Mouse (Mus musculus) c-Kit-positive CD71-positive TER-119-positive erythroid progenitor cells, embryonic 14.5 days (primary cell): Measurements from ENCODE around the gene Gbp2.
"Not testable (repeated sequence)": the region's sequence is repeated elsewhere in the genome, so short reads cannot be mapped to it uniquely, and the experiment has no call there.

Source experiments
- DNase-seq: peaks from one replicate; pipeline ENCODE4 v3.0.0-alpha.2; 2013; ENCODE audit warnings: low spot score

The Gbp2 gene

GRCm38 (mm10) chr3:142620111-142620955 is at the start of gene Gbp2:
Gene Gbp2 (plus strand): TSS chr3:142620602.
- no peak for DNase-seq

DNA sequence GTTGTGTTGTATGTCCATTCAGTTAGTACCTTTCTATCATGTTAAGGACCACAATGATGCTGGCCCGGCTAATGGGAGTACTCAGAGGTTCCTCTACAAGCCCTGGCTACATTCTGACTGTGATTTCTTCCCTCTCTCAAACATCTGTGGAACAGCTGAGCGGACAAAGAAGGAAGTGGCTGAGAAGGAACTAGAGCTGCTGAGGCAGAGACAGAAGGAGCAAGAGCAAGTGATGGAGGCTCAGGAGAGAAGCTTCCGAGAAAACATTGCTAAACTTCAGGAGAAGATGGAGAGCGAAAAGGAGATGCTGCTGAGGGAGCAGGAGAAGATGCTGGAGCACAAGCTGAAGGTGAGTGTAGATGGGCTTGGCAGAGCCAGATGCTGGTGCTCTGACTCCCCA is 49.7 kb upstream of the Gbp2 start:
- DNase-seq: no peak

GRCm38 (mm10) chr3:142577108-142577507 is 43.3 kb upstream of the Gbp2 start:
- no peak for DNase-seq

- DNase-seq: no peak
Observed at GRCm38 (mm10) chr3:142578342-142578741, 42.1 kb upstream of the Gbp2 start.

GRCm38 (mm10) chr3:142583067-142583466 is 37.3 kb upstream of the Gbp2 start:
- no peak for DNase-seq

DNA sequence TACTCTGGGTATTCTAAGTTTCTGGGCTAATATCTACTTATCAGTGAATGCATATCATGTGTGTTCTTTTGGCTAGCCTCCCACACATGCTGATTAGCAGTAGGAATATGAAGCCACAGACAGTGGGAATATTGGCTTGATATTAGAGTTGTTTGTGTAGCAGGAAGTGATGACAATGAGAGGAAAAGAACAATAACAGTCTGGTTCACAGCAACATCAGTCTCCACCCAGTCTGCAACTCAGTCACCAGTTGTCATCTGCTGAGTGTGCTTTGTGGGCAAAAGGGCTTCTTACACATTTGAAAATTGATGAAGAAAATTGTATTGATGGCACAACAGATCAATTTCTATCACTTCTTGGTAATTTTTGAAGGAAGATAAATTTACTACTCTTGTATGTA is 33.0 kb upstream of the Gbp2 start:
- DNase-seq: no peak

- no peak for DNase-seq
Observed at GRCm38 (mm10) chr3:142588888-142589287, 31.5 kb upstream of the Gbp2 start.

DNA sequence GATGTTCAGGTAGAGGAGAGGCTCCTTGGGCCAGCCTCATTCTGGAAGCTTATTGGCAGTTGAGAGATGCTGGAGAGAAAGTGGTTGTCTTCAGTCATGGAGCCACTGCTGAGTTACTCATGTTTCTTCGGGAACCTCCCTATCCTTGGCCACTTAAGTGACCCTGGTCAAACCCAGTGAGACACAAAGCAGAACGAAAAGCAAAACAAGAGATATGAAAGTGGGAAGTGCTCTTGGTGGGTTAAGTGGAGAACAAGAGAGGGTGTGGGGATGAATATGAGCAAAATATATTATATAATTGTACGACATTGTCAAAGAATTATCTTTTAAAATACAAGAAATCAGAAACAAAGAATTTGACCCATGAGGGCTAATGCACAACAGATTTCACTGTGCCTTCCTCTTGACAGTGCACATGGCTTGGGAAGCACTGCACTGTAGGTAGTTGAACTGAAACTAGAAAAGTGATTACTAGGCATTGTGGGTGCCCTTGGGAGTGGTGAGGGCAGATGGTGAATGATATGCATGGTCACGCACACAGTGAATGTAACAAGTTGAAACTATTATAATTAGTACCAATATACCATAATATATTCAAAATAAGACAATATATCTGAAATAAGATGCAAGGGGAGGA is 29.9 kb upstream of the Gbp2 start:
- DNase-seq: no peak

GRCm38 (mm10) chr3:142594547-142594946 is 25.9 kb upstream of the Gbp2 start, which contains the start of gene Gbp2b:
Gene Gbp2b (plus strand): TSS chr3:142594847.
- DNase-seq: no peak

- DNase-seq: no peak
Observed at GRCm38 (mm10) chr3:142597923-142598322, 22.5 kb upstream of the Gbp2 start.

DNA sequence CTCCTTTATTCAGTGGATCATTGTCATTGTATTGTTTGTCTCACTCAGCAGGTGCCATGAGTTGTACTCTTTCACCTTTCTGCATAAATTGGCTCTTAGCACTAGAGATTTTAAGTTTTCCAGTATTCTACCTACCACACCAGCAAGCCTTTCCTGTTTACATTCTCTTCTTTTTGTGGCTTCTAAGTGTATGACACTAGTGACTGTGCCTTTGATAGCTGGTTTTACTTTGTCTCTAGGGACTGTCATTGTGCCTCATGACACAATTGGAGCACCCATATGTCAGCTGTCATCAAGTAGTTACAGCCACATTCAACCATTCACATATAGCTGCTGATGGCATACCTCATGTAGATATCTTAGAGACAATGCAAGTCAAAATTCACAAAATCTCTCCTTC is 18.7 kb upstream of the Gbp2 start:
- DNase-seq: no peak

GRCm38 (mm10) chr3:142618658-142619057 is 1.7 kb upstream of the Gbp2 start:
- no peak for DNase-seq

- no peak for DNase-seq
Observed at GRCm38 (mm10) chr3:142619606-142620005, 796 bp upstream of the Gbp2 start.

- no peak for DNase-seq
Observed at GRCm38 (mm10) chr3:142620956-142621562, 657 bp downstream of the Gbp2 start.

GRCm38 (mm10) chr3:142630385-142630784 is 10.0 kb downstream of the Gbp2 start:
- DNase-seq: no peak

- DNase-seq: peak; percentile 29
Observed at GRCm38 (mm10) chr3:142640201-142640600, 19.8 kb downstream of the Gbp2 start.

GRCm38 (mm10) chr3:142645949-142646348 is 25.5 kb downstream of the Gbp2 start:
- peak; percentile 37 for DNase-seq

GRCm38 (mm10) chr3:142647836-142648235 is 27.4 kb downstream of the Gbp2 start:
- not testable (repeated sequence) for DNase-seq

DNA sequence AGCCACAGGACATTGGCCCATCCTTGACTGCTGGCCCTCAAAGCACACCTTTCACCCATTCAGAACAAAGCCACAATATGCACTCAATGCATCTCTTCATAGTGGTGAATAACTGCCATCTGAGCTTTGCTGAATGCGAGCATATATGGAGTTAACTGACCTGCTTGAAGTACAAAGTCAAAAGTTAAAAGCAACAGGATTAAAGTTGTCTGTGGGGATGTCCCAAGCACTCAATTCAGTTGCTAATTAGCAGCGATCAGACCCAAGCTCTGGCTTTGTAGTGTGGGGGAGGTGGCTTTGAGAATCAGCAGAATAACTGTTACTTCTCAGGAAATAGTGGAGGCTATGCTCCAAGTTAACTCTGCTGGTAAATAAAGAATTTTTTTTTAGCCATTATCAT is 29.8 kb downstream of the Gbp2 start:
- no peak for DNase-seq

- DNase-seq: no peak
Observed at GRCm38 (mm10) chr3:142664723-142665122, 44.3 kb downstream of the Gbp2 start.

GRCm38 (mm10) chr3:142674607-142675006 is 54.2 kb downstream of the Gbp2 start:
- no peak for DNase-seq
